Mouse (Mus musculus): ENCODE data around the gene Slc26a5. TPM values are rescaled to one million over a fixed set of nuclear protein-coding genes. Genes with fewer than 3 reads are reported as not detected.

The Slc26a5 gene
- total and polyA plus RNA-seq, 3 experiments = not detected

DNA sequence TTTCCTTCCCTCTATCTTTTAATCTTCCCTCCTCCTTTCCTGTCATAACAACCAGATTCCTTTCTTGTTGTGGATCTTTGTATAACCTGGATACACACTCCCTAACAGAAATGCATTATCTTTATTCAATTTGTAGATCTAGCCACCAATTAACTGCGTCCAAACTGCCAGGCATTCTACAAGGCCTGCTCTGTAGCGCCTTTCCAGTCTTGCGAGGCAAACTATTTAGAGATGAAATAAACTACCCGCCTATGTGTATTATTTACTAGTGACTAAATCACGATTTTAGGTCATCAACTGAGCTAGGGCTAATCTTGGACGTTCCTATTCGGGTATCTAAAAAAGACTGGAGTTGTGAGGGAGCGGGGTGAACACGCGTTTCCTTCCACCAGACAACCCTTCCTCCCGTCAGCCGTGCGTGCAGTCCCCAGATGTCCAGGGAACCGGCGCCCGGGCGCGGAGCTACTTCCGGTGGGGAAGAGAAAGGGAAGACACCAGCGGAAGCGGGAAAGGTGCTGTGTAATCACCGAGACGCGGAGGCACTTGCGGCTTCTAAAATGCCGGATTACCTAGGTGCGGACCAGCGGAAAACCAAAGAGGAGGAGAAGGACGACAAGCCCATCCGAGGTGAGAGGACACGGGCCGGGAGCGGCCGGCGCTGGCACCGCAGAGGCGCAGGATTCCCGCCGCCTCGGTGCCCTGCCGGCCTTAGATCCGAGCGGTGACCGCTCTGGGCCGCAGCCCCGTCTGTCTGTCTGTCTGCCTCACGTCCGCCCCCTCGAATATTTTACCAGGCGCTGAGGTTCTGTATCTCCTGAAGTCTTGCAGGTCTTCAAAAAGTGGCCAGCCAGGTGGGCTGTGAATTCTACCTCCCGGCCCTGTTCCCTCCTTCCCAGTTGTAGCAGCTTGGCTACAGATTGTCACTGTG, 78.9 kb downstream of the Slc26a5 start:
- H3K4me1 ChIP-seq (ENCODE audit: control insufficient read depth, insufficient read depth, low read length) = peaks cover 6% of the 10 kb centered on the region
- H3K27me3 ChIP-seq (ENCODE audit: control insufficient read depth, insufficient read depth, low read length) = no peaks in the 10 kb centered on the region
- H3K79me2 ChIP-seq (replicated peaks; ENCODE audit: control insufficient read depth, insufficient read depth, low read length) = no peaks in the 10 kb centered on the region; the same call in 1 of the 2 replicates
- intact Hi-C loops (cut with DNase I) = loop anchor here (5.0 kb wide), 1 partner anchor 139 kb away; the partner anchor contains the start of genes Armc10 and Fbxl13
- under 1% methylated on average over 51 of the region's 51 CpGs for WGBS
- TF ChIP-seq EP300 (IDR thresholded peaks at IDR 0.05; ENCODE audit: insufficient read depth, low read depth, low read length) (peak; percentile 34; the same call in 1 of the 2 replicates), POLR2A (IDR thresholded peaks at IDR 0.05; ENCODE audit: insufficient read depth, low read depth, low read length) (peak; percentile 84), CTCF (IDR thresholded peaks at IDR 0.05) (no peak)
- H3K4me3 ChIP-seq = peak overlapping the region; percentile 90
- peak overlapping the region; percentile 76 for H3K9ac ChIP-seq (ENCODE audit: low read depth, low read length)
- H3K27ac ChIP-seq = peak overlapping the region; percentile 89
- peaks cover 23% of the 10 kb centered on the region for H3K36me3 ChIP-seq (ENCODE audit: control insufficient read depth, insufficient read depth, low read length)
- peak; percentile 91 to 93 for DNase-seq

DNA sequence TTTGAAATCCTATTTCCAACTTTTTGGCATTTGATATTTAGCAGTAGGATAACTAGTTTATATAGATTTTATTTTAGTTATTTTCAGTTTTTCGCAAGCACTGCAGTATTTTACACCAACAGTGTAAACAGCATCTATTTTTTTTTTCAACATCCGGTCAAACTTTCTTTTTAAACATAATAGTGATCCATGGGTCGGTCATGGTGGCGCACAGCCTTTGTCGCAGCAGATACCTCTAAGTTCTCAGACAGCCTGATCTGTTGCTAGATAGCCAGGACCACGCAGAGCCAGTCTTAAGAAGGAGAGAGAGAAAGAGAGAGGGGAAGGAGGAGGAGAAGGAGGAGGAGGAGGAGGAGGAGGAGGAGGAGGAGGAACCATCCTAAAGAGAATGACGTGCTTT, 79.6 kb downstream of the Slc26a5 start:
- H3K79me2 ChIP-seq (replicated peaks; ENCODE audit: control insufficient read depth, insufficient read depth, low read length) = no peaks in the 10 kb centered on the region; the same call in 1 of the 2 replicates
- H3K27me3 ChIP-seq (ENCODE audit: control insufficient read depth, insufficient read depth, low read length) = no peaks in the 10 kb centered on the region
- H3K4me3 ChIP-seq = peak overlapping the region; percentile 98; the same call in 1 of the 2 replicates
- peaks cover 23% of the 10 kb centered on the region for H3K36me3 ChIP-seq (ENCODE audit: control insufficient read depth, insufficient read depth, low read length)
- WGBS = 79% methylated on average over 7 of the region's 7 CpGs
- intact Hi-C loops (cut with DNase I) = loop anchor here (1.0 to 5.0 kb wide), 2 partner anchors 48 to 138 kb away; partner anchors contain the start of genes Armc10, Fbxl13 and Pmpcb
- H3K9ac ChIP-seq (ENCODE audit: low read depth, low read length) = no peak overlapping the region
- peaks cover 6% of the 10 kb centered on the region for H3K4me1 ChIP-seq (ENCODE audit: control insufficient read depth, insufficient read depth, low read length)
- TF ChIP-seq CTCF (IDR thresholded peaks at IDR 0.05) (no peak), EP300 (IDR thresholded peaks at IDR 0.05; ENCODE audit: insufficient read depth, low read depth, low read length) (no peak), POLR2A (IDR thresholded peaks at IDR 0.05; ENCODE audit: insufficient read depth, low read depth, low read length) (no peak)
- peak overlapping the region; percentile 89; the same call in 1 of the 2 replicates for H3K27ac ChIP-seq
- DNase-seq = no peak

DNA sequence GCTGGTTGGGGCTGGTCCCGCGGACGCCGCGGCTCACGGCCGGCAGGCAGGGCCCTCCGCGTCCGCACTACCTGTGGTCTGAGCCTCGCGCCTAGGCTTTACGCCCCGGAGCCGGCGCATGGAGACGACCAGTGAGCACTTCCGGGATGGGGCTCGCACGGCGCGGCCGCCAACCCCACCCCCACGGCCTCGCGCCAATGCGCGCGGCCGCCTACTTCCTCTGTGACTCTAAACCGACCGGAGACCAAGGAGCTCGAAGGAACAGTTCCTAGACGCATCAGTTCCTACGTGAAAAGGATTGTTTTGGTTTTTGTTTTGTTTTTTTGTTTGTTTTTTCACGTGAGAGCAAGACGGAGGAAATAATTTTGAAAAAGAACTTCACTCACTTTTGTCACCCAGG, 80.4 kb downstream of the Slc26a5 start, which contains the start of the genes Dnajc2 and Psmc2:
Gene Dnajc2 (minus strand): TSS at position 199 of the 400 bp plus-strand sequence.
Gene Psmc2 (plus strand): TSS at position 231 of the 400 bp plus-strand sequence.
- Histone ChIP-seq H3K27me3 (ENCODE audit: control insufficient read depth, insufficient read depth, low read length) (no peaks in the 10 kb centered on the region), H3K9ac (ENCODE audit: low read depth, low read length) (peak within 1 kb of the TSS; percentile 82), H3K36me3 (ENCODE audit: control insufficient read depth, insufficient read depth, low read length) (peaks cover 21% of the 10 kb centered on the region), H3K79me2 (replicated peaks; ENCODE audit: control insufficient read depth, insufficient read depth, low read length) (no peaks in the 10 kb centered on the region), H3K4me3 (peak within 1 kb of the TSS; percentile 98), H3K4me1 (ENCODE audit: control insufficient read depth, insufficient read depth, low read length) (peaks cover 6% of the 10 kb centered on the region), H3K27ac (peak within 1 kb of the TSS; percentile 89)
- DNase-seq = peak; percentile 89 to 91
- intact Hi-C loops (cut with DNase I) = loop anchor here (1.0 to 5.0 kb wide), 2 partner anchors 48 to 138 kb away; partner anchors contain the start of genes Armc10, Fbxl13 and Pmpcb
- WGBS = under 1% methylated on average over 37 of the region's 37 CpGs
- 0 out of 2 replicates have a peak, but pooled peaks have one; percentile 21 for TF ChIP-seq EP300 (IDR thresholded peaks at IDR 0.05; ENCODE audit: insufficient read depth, low read depth, low read length)
- no peak for TF ChIP-seq CTCF (IDR thresholded peaks at IDR 0.05)
- TF ChIP-seq POLR2A (IDR thresholded peaks at IDR 0.05; ENCODE audit: insufficient read depth, low read depth, low read length) = no peak; the same call in 1 of the 2 replicates

DNA sequence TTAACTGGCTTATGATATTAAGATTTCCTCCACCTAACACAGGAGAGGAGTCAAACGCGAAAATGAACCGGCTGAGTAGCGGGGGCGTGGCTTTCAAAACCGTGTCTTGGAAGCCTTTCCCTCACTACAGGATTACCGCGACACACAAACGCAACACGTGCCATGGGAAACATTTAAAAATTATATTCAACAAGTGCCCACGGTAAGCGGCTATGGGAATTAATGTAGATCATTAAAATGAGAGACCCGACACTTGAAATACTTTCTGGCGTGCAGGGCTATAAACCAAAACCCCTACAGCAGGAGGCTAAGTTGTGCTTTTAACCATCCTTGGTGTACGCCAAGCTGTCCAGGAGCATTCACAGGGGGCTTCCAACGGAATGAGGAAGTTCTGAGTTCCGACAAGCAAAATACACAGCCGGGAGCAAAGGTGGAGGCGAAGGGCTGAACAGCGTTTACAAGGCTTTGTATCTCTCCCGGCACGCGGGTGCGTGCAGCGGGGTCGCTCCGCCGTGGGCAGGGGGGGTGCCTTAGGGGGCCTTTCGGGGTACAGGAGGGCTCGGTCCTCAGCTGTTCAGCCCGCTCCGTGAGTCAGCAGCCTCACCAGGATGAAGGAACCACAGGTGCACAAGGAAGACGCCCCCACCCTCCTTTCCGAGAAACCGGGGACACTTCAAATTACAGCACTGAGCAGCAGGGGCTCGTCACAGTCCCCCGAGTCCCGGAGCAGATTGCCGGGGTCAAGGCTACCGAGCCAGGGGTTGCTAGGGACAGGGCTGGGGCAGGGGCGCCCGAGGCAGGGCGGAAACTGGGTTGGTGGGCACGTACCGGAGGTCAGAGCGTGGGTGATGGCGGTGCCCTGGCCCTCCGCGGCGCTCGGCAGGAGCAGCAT, 81.0 kb downstream of the Slc26a5 start:
- peak in 1 of 2 experiments; percentile 14 for DNase-seq
- no peak for TF ChIP-seq POLR2A (IDR thresholded peaks at IDR 0.05; ENCODE audit: insufficient read depth, low read depth, low read length)
- TF ChIP-seq CTCF (IDR thresholded peaks at IDR 0.05) = no peak
- TF ChIP-seq EP300 (IDR thresholded peaks at IDR 0.05; ENCODE audit: insufficient read depth, low read depth, low read length) = no peak
- H3K4me1 ChIP-seq (ENCODE audit: control insufficient read depth, insufficient read depth, low read length) = peaks cover 6% of the 10 kb centered on the region
- H3K4me3 ChIP-seq = peak overlapping the region; percentile 98
- peaks cover 15% of the 10 kb centered on the region for H3K36me3 ChIP-seq (ENCODE audit: control insufficient read depth, insufficient read depth, low read length)
- no peaks in the 10 kb centered on the region for H3K27me3 ChIP-seq (ENCODE audit: control insufficient read depth, insufficient read depth, low read length)
- peak overlapping the region; percentile 59 for H3K27ac ChIP-seq
- 0 out of 2 replicates have a peak, but pooled peaks cover 1% of the 10 kb centered on the region for H3K79me2 ChIP-seq (replicated peaks; ENCODE audit: control insufficient read depth, insufficient read depth, low read length)
- H3K9ac ChIP-seq (ENCODE audit: low read depth, low read length) = peak overlapping the region; percentile 82
- intact Hi-C loops (cut with DNase I) = loop anchor here (1.0 to 5.0 kb wide), 2 partner anchors 47 to 137 kb away; partner anchors contain the start of genes Armc10, Fbxl13 and Pmpcb
- WGBS = under 1% methylated on average over 51 of the region's 51 CpGs

DNA sequence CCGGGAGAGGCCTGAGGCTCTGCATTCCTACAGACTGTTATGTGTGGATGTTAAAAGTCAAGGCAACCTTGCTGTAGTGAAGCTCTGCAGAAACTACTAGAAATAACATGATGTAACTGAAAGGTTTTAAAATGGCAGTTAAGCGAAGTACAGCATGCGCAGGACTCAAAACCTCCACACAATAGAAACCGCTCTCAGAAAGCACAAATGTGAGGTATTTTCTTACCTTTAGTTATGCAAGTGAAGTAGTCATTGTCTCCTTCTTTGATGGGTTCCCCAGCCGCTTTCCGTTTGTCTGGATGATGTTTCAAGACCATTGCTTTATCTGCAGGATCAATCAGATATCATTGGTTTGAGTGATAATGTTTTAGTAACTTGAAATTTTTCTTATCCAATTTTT, 88.9 kb downstream of the Slc26a5 start:
- 91% methylated on average over 6 of the region's 6 CpGs for WGBS
- Histone ChIP-seq H3K4me1 (ENCODE audit: control insufficient read depth, insufficient read depth, low read length) (no peaks in the 10 kb centered on the region), H3K36me3 (ENCODE audit: control insufficient read depth, insufficient read depth, low read length) (no peaks in the 10 kb centered on the region; the same call in none of the 2 replicates), H3K27me3 (ENCODE audit: control insufficient read depth, insufficient read depth, low read length) (no peaks in the 10 kb centered on the region), H3K4me3 (no peak overlapping the region), H3K79me2 (replicated peaks; ENCODE audit: control insufficient read depth, insufficient read depth, low read length) (0 out of 2 replicates have a peak, but pooled peaks cover 1% of the 10 kb centered on the region), H3K27ac (no peak overlapping the region), H3K9ac (ENCODE audit: low read depth, low read length) (no peak overlapping the region)
- no peak for TF ChIP-seq POLR2A (IDR thresholded peaks at IDR 0.05; ENCODE audit: insufficient read depth, low read depth, low read length)
- TF ChIP-seq EP300 (IDR thresholded peaks at IDR 0.05; ENCODE audit: insufficient read depth, low read depth, low read length) = no peak
- no peak for TF ChIP-seq CTCF (IDR thresholded peaks at IDR 0.05)
- DNase-seq = no peak
- intact Hi-C loops (cut with DNase I) = no loop called here

Measured in heart, adult 2 months (tissue).